Mouse (Mus musculus) neural tube, embryonic 15.5 days (tissue): ENCODE measurements at regions not wholly inside any gene's neighbourhood (a gene's known extent, or its start where the extent isn't known, plus 50 kb on each side); places are given as distances from the start of the nearest gene placed in this dataset.

ENCODE experiments used
- ATAC-seq: fragments of 200-750 bp; cut with Nextera tagmentation; 2 replicates; pipeline ENCODE4 v1.8.0; 2017; ENCODE audit warnings: mild to moderate bottlenecking, moderate TSS enrichment, moderate library complexity; ENCODE audit not compliant: low FRiP score
- H3K27ac ChIP-seq: fragments of 300-500 bp; sonication (generic); replicated peaks from 2 replicates; pipeline ENCODE4 v1.5.1; 2015; ENCODE audit warnings: mild to moderate bottlenecking, inconsistent platforms
- H3K27me3 ChIP-seq: fragments of 300-500 bp; sonication (generic); replicated peaks from 2 replicates; pipeline ENCODE4 v1.6.1; 2015; ENCODE audit warnings: inconsistent platforms
- H3K36me3 ChIP-seq: fragments of 300-500 bp; sonication (generic); 2 replicates; pipeline ENCODE4 v1.6.1; 2015; ENCODE audit warnings: inconsistent platforms
- H3K4me1 ChIP-seq: fragments of 300-500 bp; sonication (generic); 2 replicates; pipeline ENCODE4 v1.6.1; 2015; ENCODE audit warnings: inconsistent platforms
- H3K4me2 ChIP-seq: fragments of 300-500 bp; sonication (generic); 2 replicates; pipeline ENCODE4 v1.6.1; 2015; ENCODE audit warnings: inconsistent platforms, mild to moderate bottlenecking, moderate library complexity
- H3K4me3 ChIP-seq: fragments of 300-500 bp; sonication (generic); replicated peaks from 2 replicates; pipeline ENCODE4 v1.5.1; 2015; ENCODE audit warnings: mild to moderate bottlenecking, inconsistent platforms
- H3K9ac ChIP-seq: fragments of 300-500 bp; sonication (generic); replicated peaks from 2 replicates; pipeline ENCODE4 v1.6.1; 2015; ENCODE audit warnings: mild to moderate bottlenecking, inconsistent platforms
- H3K9me3 ChIP-seq: fragments of 300-500 bp; sonication (generic); replicated peaks from 2 replicates; pipeline ENCODE4 v1.6.1; 2016; ENCODE audit warnings: inconsistent platforms
- WGBS: fragments of 180-500 bp; shearing (Covaris S2); methylation state at CpG from one replicate; pipeline ENCODE4 v1.1.7; 2015; ENCODE audit warnings: mixed read lengths; 5-methylcytosine and 5-hydroxymethylcytosine counted together

DNA sequence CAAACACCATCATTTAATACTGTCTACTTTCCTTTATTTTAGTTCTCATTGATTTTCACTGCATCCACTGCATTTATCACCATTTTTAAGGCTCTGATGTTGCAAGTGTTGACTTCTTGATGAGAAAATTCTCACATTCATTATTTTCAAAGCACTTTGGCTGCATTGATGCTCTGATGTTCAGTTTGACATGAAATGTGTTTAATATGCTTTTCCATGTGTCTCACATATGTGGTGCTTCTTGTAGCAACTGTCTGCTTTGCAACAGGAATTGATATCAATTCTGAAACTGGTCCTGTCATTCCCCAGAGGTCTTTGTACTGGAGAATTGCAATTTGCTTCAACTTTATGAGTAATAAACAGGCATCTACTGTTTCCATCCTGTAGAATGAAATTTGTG, 1676.1 kb upstream of the Flrt2 start:
- H3K4me2 ChIP-seq: no peak overlapping the region
- no peaks in the 10 kb centered on the region for H3K4me1 ChIP-seq
- H3K9ac ChIP-seq: no peak overlapping the region
- no peak overlapping the region for H3K4me3 ChIP-seq
- H3K27ac ChIP-seq: no peak overlapping the region
- no peaks in the 10 kb centered on the region for H3K9me3 ChIP-seq
- H3K36me3 ChIP-seq: no peaks in the 10 kb centered on the region
- no peak for ATAC-seq
- no peaks in the 10 kb centered on the region for H3K27me3 ChIP-seq

DNA sequence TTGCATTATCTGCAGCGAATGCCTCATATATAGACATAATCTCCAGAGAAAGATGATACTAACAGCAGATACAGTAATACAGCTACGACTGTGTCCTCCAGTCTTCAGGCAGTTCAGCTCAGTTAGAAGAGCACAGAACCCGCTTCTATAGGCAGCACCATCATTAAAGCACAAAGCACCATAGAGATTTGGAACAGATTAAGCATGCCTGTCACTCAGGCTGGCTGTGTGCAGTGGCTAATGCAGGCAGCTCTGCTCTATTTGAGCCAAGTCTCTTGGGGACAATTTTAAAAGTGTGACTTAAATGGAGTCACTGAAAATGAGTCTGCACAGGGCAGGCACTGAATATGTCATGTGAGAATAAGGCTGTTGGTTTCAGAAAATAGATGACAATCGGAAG, 1660.7 kb upstream of the Flrt2 start:
- 49% methylated on average over 4 of the region's 4 CpGs for WGBS
- peak; percentile 65 for ATAC-seq
- Histone ChIP-seq H3K4me3 (no peak overlapping the region), H3K9me3 (no peaks in the 10 kb centered on the region), H3K4me1 (peaks cover 4% of the 10 kb centered on the region; the same call in 1 of the 2 replicates), H3K27me3 (no peaks in the 10 kb centered on the region), H3K27ac (no peak overlapping the region), H3K36me3 (no peaks in the 10 kb centered on the region), H3K9ac (no peak overlapping the region), H3K4me2 (no peak overlapping the region)

DNA sequence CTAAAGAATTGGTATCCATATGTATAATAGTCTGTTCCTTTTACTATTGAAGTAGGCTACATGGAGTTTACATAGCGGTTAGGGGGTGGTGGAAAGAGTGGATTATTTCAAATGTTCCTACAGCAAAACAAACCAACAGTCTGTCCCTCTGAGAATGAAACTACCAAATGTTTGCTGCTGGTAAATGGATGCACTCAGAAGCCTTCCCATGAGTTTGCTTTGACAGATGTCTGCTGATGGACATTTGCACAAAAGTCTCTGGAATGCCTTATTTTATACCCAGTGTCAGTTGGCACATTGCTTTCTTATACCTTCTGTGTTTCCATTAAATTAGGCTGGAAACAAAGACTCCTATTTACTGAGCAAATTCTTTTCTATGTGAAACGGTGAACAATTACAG, 1644.1 kb upstream of the Flrt2 start:
- Histone ChIP-seq H3K9me3 (no peaks in the 10 kb centered on the region), H3K27me3 (no peaks in the 10 kb centered on the region), H3K9ac (no peak overlapping the region), H3K4me1 (no peaks in the 10 kb centered on the region), H3K27ac (no peak overlapping the region), H3K36me3 (no peaks in the 10 kb centered on the region), H3K4me3 (no peak overlapping the region), H3K4me2 (no peak overlapping the region)
- no peak for ATAC-seq
- 78% methylated on average over 2 of the region's 2 CpGs for WGBS

DNA sequence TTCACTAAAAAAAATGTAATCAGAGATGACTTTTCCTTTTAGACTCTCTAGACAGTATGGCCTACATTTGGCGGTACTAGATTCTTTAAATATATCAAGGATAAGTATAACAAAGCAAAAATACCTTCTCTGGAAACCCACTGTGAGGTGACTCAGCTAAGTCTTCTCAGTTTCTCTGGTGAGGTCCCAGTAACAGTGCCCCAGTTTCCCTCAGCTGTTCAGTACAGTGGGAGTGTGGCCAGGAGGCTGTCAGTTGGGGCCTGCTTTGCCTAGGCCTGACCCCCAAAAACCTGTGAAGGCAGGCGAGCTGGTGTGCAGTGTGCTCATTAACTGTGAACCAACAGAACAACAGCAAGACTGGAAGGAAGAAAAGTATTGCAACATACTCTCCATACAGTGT, 1634.3 kb upstream of the Flrt2 start:
- WGBS: 92% methylated on average over 2 of the region's 2 CpGs
- Histone ChIP-seq H3K9ac (no peak overlapping the region), H3K4me2 (no peak overlapping the region), H3K4me3 (no peak overlapping the region), H3K36me3 (no peaks in the 10 kb centered on the region), H3K4me1 (no peaks in the 10 kb centered on the region), H3K27me3 (no peaks in the 10 kb centered on the region), H3K9me3 (no peaks in the 10 kb centered on the region), H3K27ac (no peak overlapping the region)
- ATAC-seq: no peak

DNA sequence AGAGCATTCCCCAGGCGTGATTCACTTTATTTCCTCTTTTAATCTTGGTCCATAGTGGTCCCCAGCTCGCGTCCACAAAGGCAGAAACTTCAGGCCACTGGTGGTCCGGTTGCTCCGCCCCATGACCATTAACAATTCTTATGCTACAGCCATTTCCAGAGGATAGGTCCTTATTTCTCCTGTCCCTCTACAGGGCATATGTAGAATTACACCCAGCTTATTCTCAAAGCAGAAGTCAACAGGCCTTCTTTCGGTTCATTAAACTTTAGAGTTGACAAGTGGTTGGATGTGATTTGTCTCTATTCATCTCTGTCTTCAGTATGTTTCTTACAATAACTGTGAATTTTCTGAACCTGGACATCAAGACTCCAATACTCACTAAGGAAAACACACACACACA, 1632.4 kb upstream of the Flrt2 start:
- H3K4me2 ChIP-seq: no peak overlapping the region
- 87% methylated on average over 6 of the region's 6 CpGs for WGBS
- H3K9ac ChIP-seq: no peak overlapping the region
- no peaks in the 10 kb centered on the region for H3K27me3 ChIP-seq
- no peak overlapping the region for H3K27ac ChIP-seq
- no peaks in the 10 kb centered on the region for H3K9me3 ChIP-seq
- no peak overlapping the region for H3K4me3 ChIP-seq
- no peak for ATAC-seq
- H3K4me1 ChIP-seq: no peaks in the 10 kb centered on the region
- H3K36me3 ChIP-seq: no peaks in the 10 kb centered on the region

DNA sequence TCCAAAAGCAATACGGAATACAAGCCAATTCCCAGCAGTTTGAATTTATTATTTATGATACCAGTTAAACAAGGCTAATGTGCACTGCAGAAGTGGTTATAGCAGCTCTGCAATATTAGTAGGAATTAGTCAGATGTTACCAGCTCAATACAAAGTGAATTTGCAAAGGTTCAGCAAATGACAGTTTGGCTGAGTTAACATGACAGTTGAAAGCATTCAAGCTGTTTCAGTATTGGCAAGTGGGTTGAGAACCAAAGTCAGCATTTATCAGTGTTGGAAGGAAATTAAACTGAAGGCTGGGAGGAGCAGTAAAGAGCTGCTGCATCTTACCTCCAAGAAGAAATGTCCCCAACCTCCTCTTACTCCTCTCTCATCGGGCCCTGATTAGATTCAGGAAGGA, 1631.7 kb upstream of the Flrt2 start:
- H3K27ac ChIP-seq: no peak overlapping the region
- no peaks in the 10 kb centered on the region for H3K9me3 ChIP-seq
- no peaks in the 10 kb centered on the region for H3K27me3 ChIP-seq
- H3K4me3 ChIP-seq: no peak overlapping the region
- H3K4me2 ChIP-seq: no peak overlapping the region
- no peaks in the 10 kb centered on the region for H3K4me1 ChIP-seq
- no peak for ATAC-seq
- WGBS: 67% methylated on average over 2 of the region's 2 CpGs
- no peak overlapping the region for H3K9ac ChIP-seq
- no peaks in the 10 kb centered on the region for H3K36me3 ChIP-seq

DNA sequence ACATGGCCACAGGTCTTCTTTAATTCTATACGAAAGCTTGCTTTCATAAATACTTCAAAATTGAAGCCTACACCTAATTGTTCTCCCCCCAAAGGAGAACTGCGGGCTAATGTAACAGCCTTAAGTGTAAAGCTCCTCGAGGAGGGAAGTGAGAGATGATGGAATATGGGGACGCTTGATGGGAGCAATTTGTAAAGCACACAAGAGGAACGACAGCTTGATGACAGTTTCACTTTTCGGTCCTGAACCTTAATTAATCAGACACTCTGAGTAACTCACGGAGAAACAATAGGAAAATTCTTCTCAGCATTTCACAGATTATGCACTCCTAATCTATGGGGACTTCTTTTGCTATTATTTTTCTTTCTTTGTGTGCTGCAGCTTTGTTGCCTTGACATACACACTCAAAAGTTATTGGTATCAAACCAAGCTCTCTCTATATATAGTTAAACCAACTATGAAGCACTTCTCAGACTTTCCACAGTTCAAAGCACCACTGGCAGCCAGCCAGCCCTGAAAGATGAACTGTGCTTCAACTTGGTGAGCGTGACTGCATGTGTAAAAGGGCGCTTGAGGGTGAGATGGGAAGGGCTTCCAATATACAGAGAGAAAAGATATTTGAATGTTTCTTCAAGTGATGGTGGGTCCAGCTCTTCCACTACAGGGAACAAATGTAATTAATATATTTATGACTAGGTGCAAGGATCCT, 1625.4 kb upstream of the Flrt2 start:
- Histone ChIP-seq H3K4me3 (no peak overlapping the region), H3K27me3 (no peaks in the 10 kb centered on the region), H3K27ac (no peak overlapping the region), H3K36me3 (no peaks in the 10 kb centered on the region), H3K9me3 (no peaks in the 10 kb centered on the region), H3K4me1 (no peaks in the 10 kb centered on the region), H3K4me2 (no peak overlapping the region), H3K9ac (no peak overlapping the region)
- ATAC-seq: no peak
- WGBS: 60% methylated on average over 9 of the region's 9 CpGs

DNA sequence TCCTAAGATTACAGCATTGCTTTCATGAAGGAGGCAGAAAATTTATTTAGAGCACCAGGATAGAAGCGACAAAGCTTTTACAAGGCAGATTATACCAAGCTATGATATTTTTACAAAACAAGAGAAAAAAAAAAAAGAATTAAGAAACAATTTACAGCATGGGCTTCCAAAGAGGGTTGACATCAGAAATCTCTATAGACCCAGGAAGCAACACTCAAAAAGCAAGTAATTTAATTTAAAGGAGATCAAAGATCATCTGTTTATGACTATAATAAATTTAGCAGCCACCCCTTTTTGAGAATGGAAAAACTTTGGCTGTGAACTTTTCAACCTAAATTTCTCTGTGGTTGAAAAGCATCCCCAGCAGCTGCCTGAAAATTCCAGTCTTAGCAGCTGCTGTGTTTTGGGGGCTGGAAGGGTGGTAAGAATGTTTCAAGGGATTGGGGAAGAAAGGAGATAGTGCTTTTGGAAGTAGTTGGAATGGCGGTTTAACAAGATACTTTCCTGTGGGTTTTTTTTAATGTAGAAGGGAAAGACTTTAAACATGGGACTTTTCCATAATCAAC, 1621.0 kb upstream of the Flrt2 start:
- 76% methylated on average over 2 of the region's 2 CpGs for WGBS
- H3K27me3 ChIP-seq: no peaks in the 10 kb centered on the region
- H3K4me2 ChIP-seq: no peak overlapping the region
- no peaks in the 10 kb centered on the region for H3K9me3 ChIP-seq
- no peak for ATAC-seq
- H3K9ac ChIP-seq: no peak overlapping the region
- no peak overlapping the region for H3K4me3 ChIP-seq
- H3K27ac ChIP-seq: no peak overlapping the region
- H3K36me3 ChIP-seq: no peaks in the 10 kb centered on the region
- no peaks in the 10 kb centered on the region for H3K4me1 ChIP-seq

DNA sequence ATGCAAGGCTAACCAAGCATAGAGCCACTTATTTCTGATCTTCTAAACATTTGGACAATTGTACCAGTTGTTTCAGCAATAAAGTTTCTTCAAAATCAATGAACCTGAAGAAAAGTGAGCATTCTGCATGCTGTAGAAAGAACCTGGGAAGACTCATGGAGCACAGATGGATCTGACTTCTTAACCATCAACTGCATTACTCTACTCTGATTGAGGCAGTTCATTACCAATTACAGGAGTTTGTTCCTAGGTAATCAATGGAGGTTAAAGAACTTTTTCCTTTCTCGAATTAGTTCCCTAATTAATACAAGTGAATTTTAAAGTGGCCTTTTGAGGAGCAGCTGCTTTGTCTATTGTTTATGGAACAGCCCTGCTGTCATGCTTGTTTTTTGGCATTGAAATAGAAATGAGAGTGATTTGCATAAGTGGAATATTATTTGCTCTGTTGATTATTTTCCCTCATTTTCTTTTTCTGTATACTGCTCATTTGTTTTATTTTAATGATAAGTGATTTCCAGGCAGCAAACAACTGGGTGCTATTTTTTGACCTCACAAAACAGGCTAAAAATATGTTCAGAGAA, 1586.4 kb upstream of the Flrt2 start:
- no peaks in the 10 kb centered on the region for H3K4me1 ChIP-seq
- no peaks in the 10 kb centered on the region for H3K27me3 ChIP-seq
- H3K27ac ChIP-seq: no peak overlapping the region
- no peak overlapping the region for H3K4me2 ChIP-seq
- H3K36me3 ChIP-seq: no peaks in the 10 kb centered on the region
- ATAC-seq: no peak
- H3K9ac ChIP-seq: no peak overlapping the region
- H3K4me3 ChIP-seq: no peak overlapping the region
- H3K9me3 ChIP-seq: no peaks in the 10 kb centered on the region
- 35% methylated on average over 1 of the region's 1 CpGs for WGBS

DNA sequence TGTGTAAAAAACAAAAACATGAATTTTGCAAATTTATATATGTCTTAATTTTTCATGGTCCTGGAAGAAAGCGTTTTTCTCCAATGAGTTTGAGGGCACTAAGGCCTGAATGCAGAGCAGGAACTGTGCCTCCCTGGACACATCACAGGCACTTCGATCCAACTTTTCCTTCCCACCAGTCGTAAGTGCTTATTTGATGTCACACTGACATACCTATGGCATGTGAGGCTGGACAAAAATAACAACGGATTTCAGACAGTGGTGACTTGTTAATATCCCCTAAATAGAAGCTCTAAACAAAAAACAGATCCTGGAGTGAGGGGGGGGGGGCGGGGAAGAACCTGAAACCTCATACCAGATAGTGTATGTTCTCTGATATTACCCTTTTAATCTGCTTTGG, 1541.9 kb upstream of the Flrt2 start:
- Histone ChIP-seq H3K36me3 (no peaks in the 10 kb centered on the region), H3K9me3 (no peaks in the 10 kb centered on the region), H3K4me3 (no peak overlapping the region), H3K27me3 (no peaks in the 10 kb centered on the region), H3K27ac (no peak overlapping the region), H3K4me1 (no peaks in the 10 kb centered on the region), H3K4me2 (no peak overlapping the region), H3K9ac (no peak overlapping the region)
- no peak for ATAC-seq
- 78% methylated on average over 5 of the region's 5 CpGs for WGBS

DNA sequence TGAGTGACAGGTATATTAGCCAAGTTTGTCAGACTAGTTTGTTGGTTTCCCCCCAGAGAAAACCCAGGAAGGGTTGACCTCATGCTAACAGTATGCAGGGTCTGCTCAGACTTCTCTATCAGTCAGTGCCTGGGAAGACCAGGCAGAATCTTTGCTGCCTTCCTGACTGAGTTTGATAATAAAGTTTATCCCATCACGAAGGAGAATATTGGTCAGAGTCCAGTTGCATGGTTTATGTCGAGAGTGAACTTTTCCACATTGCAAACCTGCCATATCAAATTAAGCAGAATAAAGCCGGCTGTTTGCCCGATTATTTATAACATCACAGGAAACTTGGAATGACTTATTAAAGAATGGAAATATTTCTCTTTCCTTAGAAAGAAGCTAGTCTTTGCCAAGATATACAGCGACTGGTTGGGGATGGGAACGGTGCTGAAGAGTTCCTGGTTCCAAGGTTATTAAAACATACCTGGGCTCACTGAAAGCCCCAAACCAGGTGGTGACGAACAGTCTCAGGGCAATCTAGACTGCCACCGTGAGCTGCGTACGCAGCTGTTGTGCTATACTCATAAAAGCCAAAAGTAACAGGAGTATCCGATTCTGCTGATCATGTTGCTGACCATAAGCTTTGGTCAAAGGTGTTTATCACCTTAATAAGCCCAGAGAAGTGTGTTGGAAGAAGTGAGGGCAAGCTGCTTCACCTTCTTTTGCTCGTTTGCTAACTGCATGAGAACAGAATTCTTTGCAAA, 1536.7 kb upstream of the Flrt2 start:
- no peak for ATAC-seq
- H3K9me3 ChIP-seq: no peaks in the 10 kb centered on the region
- no peak overlapping the region for H3K27ac ChIP-seq
- H3K4me3 ChIP-seq: no peak overlapping the region
- 81% methylated on average over 12 of the region's 12 CpGs for WGBS
- H3K4me2 ChIP-seq: no peak overlapping the region
- no peaks in the 10 kb centered on the region for H3K36me3 ChIP-seq
- H3K27me3 ChIP-seq: no peaks in the 10 kb centered on the region
- no peaks in the 10 kb centered on the region for H3K4me1 ChIP-seq
- H3K9ac ChIP-seq: no peak overlapping the region

DNA sequence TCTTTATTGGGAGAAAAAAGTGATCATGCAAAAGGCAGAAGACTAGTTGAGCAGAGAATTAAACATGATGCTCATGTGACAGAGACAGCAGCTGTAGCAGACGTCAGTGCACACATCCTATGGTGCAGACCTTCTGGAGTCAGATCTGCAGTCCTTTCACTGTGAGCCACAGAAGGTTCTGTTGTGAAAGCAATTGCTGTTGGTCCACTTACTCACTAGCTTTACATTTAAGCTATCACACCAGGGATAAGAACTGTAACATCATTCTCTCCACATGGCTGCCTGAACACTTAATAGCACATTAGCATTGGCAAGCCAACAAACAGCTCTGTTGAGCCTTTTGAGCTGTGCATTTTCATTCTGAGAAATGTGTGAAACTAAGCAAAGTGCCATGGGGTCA, 1509.7 kb upstream of the Flrt2 start:
- Histone ChIP-seq H3K27ac (no peak overlapping the region), H3K36me3 (no peaks in the 10 kb centered on the region)
- 29% methylated on average over 1 of the region's 1 CpGs for WGBS

More for the DNA sequence above, 1509.7 kb upstream of the Flrt2 start:
- Histone ChIP-seq H3K4me3 (no peak overlapping the region), H3K4me1 (no peaks in the 10 kb centered on the region), H3K4me2 (no peak overlapping the region), H3K9ac (no peak overlapping the region), H3K27me3 (no peaks in the 10 kb centered on the region), H3K9me3 (no peaks in the 10 kb centered on the region)
- no peak for ATAC-seq
